Mouse (Mus musculus) olfactory bulb, adult 2 months (tissue): ENCODE data around the gene Sf3b4. TPM values are rescaled to one million over a fixed set of nuclear protein-coding genes. Genes with fewer than 3 reads are reported as not detected.
"Not testable (repeated sequence)": the region's sequence is repeated elsewhere in the genome, so short reads cannot be mapped to it uniquely, and the experiment has no call there.

ENCODE experiments used
- H3K27ac ChIP-seq: fragments of 200-500 bp; 2 replicates; pipeline ENCODE4 v1.5.1; 2012; ENCODE audit warnings: low read depth, low read length; ENCODE audit not compliant: insufficient read depth
- H3K4me1 ChIP-seq: fragments of 200-500 bp; 2 replicates; pipeline ENCODE4 v1.6.1; 2012; ENCODE audit warnings: low read length; ENCODE audit not compliant: control insufficient read depth, insufficient read depth
- H3K4me3 ChIP-seq: fragments of 200-500 bp; 2 replicates; pipeline ENCODE4 v1.5.1; 2012; ENCODE audit warnings: mild to moderate bottlenecking, low read depth, low read length, moderate library complexity; ENCODE audit not compliant: insufficient read depth
- CTCF ChIP-seq: fragments of 200-500 bp; IDR thresholded peaks from 2 replicates; pipeline ENCODE4 v1.5.1; 2012; ENCODE audit warnings: low read depth, mild to moderate bottlenecking, low read length, moderate library complexity; ENCODE audit not compliant: insufficient read depth
- POLR2A ChIP-seq: fragments of 200-500 bp; IDR thresholded peaks from 2 replicates; pipeline ENCODE4 v1.6.1; 2012; ENCODE audit warnings: mild to moderate bottlenecking, low read depth, low read length, moderate library complexity; ENCODE audit not compliant: insufficient read depth
- WGBS: fragments of 180-500 bp; shearing (Covaris S2); methylation state at CpG from one replicate; pipeline ENCODE4 v1.1.7; 2018; 5-methylcytosine and 5-hydroxymethylcytosine counted together
- polyA plus RNA-seq: library from polyadenylated mRNA; stranded (reverse); fragments of >200 nt; gene quantifications from 2 replicates; pipeline ENCODE4 v1.2.4, GENCODE M21; 2012; ENCODE audit warnings: low replicate concordance; ENCODE audit not compliant: missing spikeins, insufficient read depth, insufficient read length

Sf3b4 gene
- polyA plus RNA-seq, 1 experiment, result not detected

GRCm38 (mm10) chr3:96199731-96200130 is 27.6 kb downstream of the Sf3b4 start:
- H3K27ac ChIP-seq, result no peak overlapping the region
- WGBS, result 76% methylated on average over 2 of the region's 2 CpGs
- H3K4me1 ChIP-seq, result peaks cover 5% of the 10 kb centered on the region
- TF ChIP-seq CTCF (no peak), POLR2A (no peak)
- H3K4me3 ChIP-seq, result no peak overlapping the region

DNA sequence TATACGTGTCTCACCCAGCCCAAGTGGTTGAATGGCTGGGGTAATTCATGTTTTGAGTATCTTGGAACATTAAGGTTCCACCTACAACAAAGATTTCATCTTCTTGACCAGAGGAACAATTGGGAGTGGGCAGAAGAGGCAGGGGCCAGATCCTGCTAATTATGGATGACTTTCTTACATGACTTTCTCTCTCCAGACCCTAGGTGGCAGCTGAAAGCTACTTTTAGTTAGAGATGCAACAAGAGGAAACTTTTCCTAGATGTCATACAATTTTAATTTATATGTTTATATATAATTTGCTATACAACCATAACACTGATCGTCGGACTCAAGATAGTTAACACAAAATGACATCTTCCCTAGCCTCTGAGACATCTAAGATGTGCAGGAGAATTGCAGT is 35.7 kb downstream of the Sf3b4 start:
- TF ChIP-seq CTCF (no peak), POLR2A (no peak)
- no peak overlapping the region for H3K4me3 ChIP-seq
- H3K27ac ChIP-seq, result no peak overlapping the region
- WGBS, result 80% methylated on average over 3 of the region's 3 CpGs
- H3K4me1 ChIP-seq, result no peaks in the 10 kb centered on the region

DNA sequence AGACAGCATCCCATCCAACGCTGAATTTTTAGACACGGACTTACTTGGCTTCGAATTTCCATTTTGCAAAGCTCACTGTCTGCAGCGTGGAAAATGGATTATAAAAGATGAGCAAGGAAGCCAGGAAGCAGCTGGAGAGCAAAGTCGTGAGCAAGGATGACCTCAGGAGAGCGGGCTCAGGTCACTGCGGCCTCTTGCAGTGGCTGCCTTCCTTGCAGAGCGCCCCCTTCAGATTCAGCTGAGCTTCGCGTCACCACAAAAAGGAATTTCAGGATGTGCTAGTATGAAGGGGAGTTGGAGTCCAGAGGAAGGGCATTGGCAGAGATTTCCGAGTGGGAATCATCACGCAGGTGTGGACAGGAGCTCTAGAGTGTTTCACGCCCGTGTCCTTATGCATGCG is 37.1 kb downstream of the Sf3b4 start:
- TF ChIP-seq POLR2A (no peak), CTCF (no peak)
- Histone ChIP-seq H3K4me3 (no peak overlapping the region), H3K27ac (no peak overlapping the region), H3K4me1 (no peaks in the 10 kb centered on the region)
- WGBS, result 33% methylated on average over 15 of the region's 15 CpGs

DNA sequence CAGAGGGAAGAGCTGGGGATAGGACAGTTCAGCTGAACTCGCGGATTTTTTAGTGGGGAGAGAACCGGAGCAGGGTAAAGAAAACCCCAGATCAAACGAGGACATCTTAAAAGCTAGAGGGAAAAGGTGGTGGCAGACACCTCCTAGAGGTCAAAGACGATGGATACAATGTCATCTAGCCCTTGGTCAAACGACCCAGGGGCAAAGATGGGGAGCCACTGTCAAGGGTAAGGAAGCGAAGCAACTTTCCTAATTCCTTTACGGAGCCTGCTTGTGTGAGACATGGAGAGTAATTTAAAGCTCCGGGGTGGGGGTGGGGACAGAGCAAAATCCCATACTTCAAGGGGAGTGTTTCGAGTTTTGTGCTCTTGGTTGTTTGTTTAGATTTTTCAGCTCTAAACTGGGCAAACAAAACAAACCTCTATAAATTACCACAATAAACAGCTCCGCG is 47.1 kb downstream of the Sf3b4 start:
- H3K4me3 ChIP-seq, result peak overlapping the region; percentile 44
- H3K27ac ChIP-seq, result peak overlapping the region; percentile 94
- under 1% methylated on average over 12 of the region's 12 CpGs for WGBS
- no peak for TF ChIP-seq POLR2A
- TF ChIP-seq CTCF, result no peak
- H3K4me1 ChIP-seq, result peaks cover 3% of the 10 kb centered on the region

- Histone ChIP-seq H3K27ac (peak within 1 kb of the TSS; percentile 98), H3K4me1 (peaks cover 5% of the 10 kb centered on the region), H3K4me3 (peak within 1 kb of the TSS; percentile 78)
- WGBS, result under 1% methylated on average over 37 of the region's 37 CpGs
- TF ChIP-seq CTCF (no peak), POLR2A (peak; percentile 76)
Measured at GRCm38 (mm10) chr3:96219661-96220130, 47.6 kb downstream of the Sf3b4 start, which contains the start of the genes Bola1 and Hist2h2ab. Gene Bola1, minus strand, starts transcription at chr3:96219709. Gene Hist2h2ab, plus strand, starts transcription at chr3:96219865.

DNA sequence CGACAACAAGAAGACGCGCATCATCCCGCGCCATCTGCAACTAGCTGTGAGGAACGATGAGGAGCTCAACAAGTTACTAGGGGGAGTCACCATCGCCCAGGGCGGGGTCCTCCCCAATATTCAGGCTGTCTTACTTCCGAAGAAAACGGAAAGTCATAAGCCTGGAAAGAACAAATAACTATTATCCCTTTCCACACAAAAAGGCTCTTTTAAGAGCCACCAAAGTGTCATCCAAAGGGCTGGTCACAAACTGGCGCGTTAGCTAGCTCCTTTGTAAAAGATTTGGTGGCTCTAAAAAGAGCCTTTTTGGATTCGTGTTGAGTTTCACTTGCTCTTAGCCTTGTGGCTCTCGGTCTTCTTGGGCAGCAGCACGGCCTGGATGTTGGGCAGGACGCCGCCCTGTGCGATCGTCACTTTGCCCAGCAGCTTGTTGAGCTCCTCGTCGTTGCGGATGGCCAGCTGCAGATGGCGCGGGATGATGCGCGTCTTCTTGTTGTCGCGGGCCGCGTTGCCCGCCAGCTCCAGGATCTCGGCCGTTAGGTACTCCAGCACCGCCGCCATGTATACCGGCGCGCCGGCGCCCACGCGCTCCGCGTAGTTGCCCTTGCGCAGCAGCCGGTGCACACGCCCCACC is 48.1 kb downstream of the Sf3b4 start:
- peak; percentile 36 for TF ChIP-seq POLR2A
- under 1% methylated on average over 34 of the region's 47 CpGs for WGBS
- Histone ChIP-seq H3K27ac (peak overlapping the region; percentile 98), H3K4me3 (peak overlapping the region; percentile 78)
- not testable (repeated sequence) for H3K4me1 ChIP-seq

DNA sequence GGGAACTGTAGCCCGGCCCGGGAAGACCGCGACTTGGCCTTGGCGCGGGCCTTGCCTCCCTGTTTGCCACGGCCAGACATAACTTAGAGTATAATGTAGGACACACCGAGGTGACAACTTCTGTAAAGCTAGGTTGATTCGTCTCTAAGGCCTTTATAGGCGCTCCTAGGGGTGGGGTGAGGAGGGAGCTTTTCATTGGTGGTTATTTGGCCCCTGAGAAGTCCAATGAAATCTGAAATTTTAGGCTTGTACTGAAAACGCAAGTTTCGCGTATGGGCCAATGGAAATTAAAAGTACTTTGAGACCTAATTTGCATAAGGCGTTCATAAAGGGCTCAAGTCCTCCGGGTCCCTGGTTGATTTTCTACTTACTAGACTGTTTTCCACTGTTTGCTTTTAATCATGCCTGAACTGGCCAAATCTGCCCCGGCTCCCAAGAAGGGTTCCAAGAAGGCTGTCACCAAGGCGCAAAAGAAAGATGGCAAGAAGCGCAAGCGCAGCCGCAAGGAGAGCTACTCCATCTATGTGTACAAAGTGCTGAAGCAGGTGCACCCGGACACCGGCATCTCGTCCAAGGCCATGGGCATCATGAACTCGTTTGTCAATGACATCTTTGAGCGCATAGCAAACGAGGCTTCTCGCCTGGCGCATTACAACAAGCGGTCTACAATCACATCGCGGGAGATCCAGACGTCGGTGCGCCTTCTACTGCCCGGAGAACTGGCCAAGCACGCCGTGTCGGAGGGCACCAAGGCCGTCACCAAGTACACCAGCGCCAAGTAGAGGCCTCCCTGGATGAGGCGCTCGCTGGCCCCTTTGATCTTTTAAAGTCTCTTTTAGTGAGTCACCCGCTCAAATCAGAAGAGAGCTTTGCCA is 48.9 kb downstream of the Sf3b4 start, which contains the start of the genes Hist2h2ac and Hist2h2be:
TSS of gene Hist2h2ac (minus strand) at position 116 of the 875 bp plus-strand sequence.
TSS of gene Hist2h2be (plus strand) at position 355 of the 875 bp plus-strand sequence.
- Histone ChIP-seq H3K4me1 (peaks cover 10% of the 10 kb centered on the region), H3K27ac (peak within 1 kb of the TSS; percentile 98), H3K4me3 (peak within 1 kb of the TSS; percentile 78)
- TF ChIP-seq CTCF (no peak), POLR2A (peak; percentile 51; the same call in 1 of the 2 replicates)
- under 1% methylated on average over 43 of the region's 43 CpGs for WGBS

GRCm38 (mm10) chr3:96221640-96222038 is 49.5 kb downstream of the Sf3b4 start:
- WGBS, result 6% methylated on average over 9 of the region's 9 CpGs

DNA sequence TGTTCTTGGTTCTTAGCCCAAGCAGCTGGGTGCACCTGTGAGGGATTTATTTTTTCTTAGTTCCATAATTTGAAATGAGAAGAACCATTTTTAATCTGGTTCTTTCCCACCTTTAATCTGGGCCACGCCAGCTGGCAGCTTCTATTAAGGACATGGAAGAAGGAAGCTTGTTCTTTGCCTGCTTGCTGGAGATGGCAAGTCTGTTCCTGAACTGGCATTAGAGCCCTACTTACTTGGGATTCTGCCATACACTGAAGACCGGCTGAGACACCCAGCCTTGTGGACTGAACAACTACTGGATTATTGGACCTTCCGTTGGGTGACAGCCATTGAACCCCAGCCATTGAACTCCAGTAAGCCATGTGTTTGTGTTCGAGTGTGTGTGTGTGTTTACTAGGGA is 50.6 kb downstream of the Sf3b4 start:
- Histone ChIP-seq H3K4me1 (peaks cover 12% of the 10 kb centered on the region), H3K27ac (no peak overlapping the region), H3K4me3 (no peak overlapping the region)
- TF ChIP-seq POLR2A (no peak), CTCF (no peak)
- 39% methylated on average over 4 of the region's 4 CpGs for WGBS

More at GRCm38 (mm10) chr3:96221640-96222038, 49.5 kb downstream of the Sf3b4 start:
- TF ChIP-seq CTCF, result no peak
- peak overlapping the region; percentile 78 for H3K4me3 ChIP-seq
- peaks cover 10% of the 10 kb centered on the region for H3K4me1 ChIP-seq
- H3K27ac ChIP-seq, result peak overlapping the region; percentile 89
